Mouse (Mus musculus) hindbrain, postnatal 0 days (tissue): ENCODE measurements around the gene Lrrc34. TPM values are rescaled to one million over a fixed set of nuclear protein-coding genes. Genes with fewer than 3 reads are reported as not detected.

Source experiments
- ATAC-seq: fragments of 200-750 bp; cut with Nextera tagmentation; 2 replicates; pipeline ENCODE4 v1.8.0; 2017; ENCODE audit warnings: mild to moderate bottlenecking, moderate TSS enrichment, moderate library complexity
- DNase-seq: peaks from one replicate; pipeline ENCODE4 v3.0.0-alpha.2; 2015; ENCODE audit warnings: low spot score
- H3K27ac ChIP-seq: fragments of 300-500 bp; sonication (generic); 2 replicates; pipeline ENCODE4 v1.5.1; 2014; ENCODE audit warnings: mild to moderate bottlenecking
- H3K27me3 ChIP-seq: fragments of 300-500 bp; sonication (generic); 2 replicates; pipeline ENCODE4 v1.6.1; 2014; ENCODE audit warnings: low read length, mixed read lengths; ENCODE audit not compliant: insufficient read depth
- H3K36me3 ChIP-seq: fragments of 300-500 bp; sonication (generic); 2 replicates; pipeline ENCODE4 v1.6.1; 2014; ENCODE audit warnings: low read length, mixed read lengths; ENCODE audit not compliant: insufficient read depth
- H3K4me1 ChIP-seq: fragments of 300-500 bp; sonication (generic); 2 replicates; pipeline ENCODE4 v1.6.1; 2014; ENCODE audit warnings: antibody characterized with exemption, low read length, mixed read lengths; ENCODE audit not compliant: insufficient read depth
- H3K4me2 ChIP-seq: fragments of 300-500 bp; sonication (generic); 2 replicates; pipeline ENCODE4 v1.6.1; 2014; ENCODE audit warnings: low read depth, mild to moderate bottlenecking, low read length, moderate library complexity, mixed read lengths
- H3K4me3 ChIP-seq: fragments of 300-500 bp; sonication (generic); 2 replicates; pipeline ENCODE4 v1.5.1; 2014; ENCODE audit warnings: low read length
- H3K9ac ChIP-seq: fragments of 300-500 bp; sonication (generic); replicated peaks from 2 replicates; pipeline ENCODE4 v1.6.1; 2014; ENCODE audit warnings: mild to moderate bottlenecking, low read length, moderate library complexity, mixed read lengths
- H3K9me3 ChIP-seq: fragments of 300-500 bp; sonication (generic); 2 replicates; pipeline ENCODE4 v1.6.1; 2016; ENCODE audit warnings: low read length, mixed read lengths
- CTCF ChIP-seq: IDR thresholded peaks from 2 replicates; pipeline ENCODE4 v1.5.1; 2016; ENCODE audit warnings: antibody characterized with exemption, control low read depth, low read depth
- WGBS: fragments of 180-500 bp; shearing (Covaris S2); extraction: QIAGEN DNeasy Blood & Tissue Kit; methylation state at CpG from one replicate; pipeline ENCODE4 v1.1.7; 2014; 5-methylcytosine and 5-hydroxymethylcytosine counted together
- polyA plus RNA-seq: library from polyadenylated mRNA; unstranded; fragments of >200 nt; fragmentation: Nextera tagmentation; extraction: Ambion mirVana; gene quantifications from 2 replicates; pipeline ENCODE4 v1.2.1, GENCODE M21; 2015
- total RNA-seq: library from RNA; depleted of rRNA; stranded (reverse); fragments of >200 nt; gene quantifications from 2 replicates; pipeline ENCODE4 v1.2.3, GENCODE M21; 2014

Gene Lrrc34
- total and polyA plus RNA-seq, 2 experiments from 2014 or later = 1.4 to 1.5 TPM

DNA sequence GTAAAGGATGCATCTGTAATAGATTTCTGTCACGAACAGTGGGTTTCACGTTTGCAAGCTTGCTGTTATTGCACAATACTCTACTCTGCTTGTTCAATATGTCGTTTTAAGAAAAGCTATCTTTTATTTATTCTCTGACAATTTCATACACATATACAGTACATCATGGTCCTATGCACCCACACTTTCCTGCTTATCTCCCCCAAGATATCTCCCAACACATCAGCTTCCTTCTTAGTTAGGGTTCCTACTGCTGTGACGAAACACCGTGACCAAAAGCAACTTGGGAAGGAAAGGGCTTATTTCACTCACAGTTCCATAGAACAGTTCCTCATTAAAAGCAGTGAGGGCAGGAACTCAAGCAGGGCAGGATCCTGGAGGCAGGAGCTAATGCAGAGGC lies 8.3 kb upstream of the Lrrc34 start:
- no peak for ATAC-seq

DNA sequence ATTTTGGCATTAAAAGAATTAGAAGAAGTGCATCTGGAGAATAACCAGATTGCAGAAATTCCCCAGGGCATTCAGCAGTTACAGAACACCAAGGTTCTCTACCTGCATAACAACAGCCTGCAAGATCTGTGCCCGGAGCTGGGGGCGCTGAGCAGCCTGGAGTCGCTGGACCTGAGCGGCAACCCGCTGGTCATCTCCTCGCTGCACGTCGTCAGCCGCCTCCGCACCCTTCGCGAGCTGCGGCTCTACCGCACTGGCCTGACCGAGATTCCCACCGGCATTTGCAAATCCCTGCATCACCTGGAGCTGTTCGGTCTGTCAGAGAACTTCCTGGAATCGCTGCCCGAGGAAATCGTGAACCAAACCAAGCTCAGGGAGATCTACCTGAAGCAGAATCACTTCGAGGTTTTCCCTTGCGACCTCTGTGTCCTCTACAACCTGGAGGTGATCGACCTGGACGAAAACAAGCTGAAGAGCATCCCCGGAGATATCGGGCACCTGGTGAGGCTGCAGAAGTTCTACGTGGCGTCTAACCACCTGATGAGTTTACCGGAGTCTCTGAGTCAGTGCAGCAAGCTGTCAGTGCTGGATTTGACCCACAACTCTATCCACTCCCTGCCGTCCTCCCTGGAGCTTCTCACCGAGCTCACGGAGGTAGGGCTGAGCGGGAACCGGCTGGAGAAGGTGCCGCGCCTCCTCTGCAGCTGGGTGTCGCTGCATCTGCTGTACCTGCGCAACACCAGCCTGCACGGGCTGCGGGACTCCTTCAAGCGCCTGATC lies 2.6 kb upstream of the Lrrc34 start:
- H3K9ac ChIP-seq = peak overlapping the region; percentile 44; the same call in 1 of the 2 replicates

More for the DNA sequence above, 8.3 kb upstream of the Lrrc34 start:
- WGBS = 91% methylated on average over 5 of the region's 5 CpGs
- Histone ChIP-seq H3K9me3 (no peaks in the 10 kb centered on the region), H3K4me2 (no peak overlapping the region), H3K36me3 (no peaks in the 10 kb centered on the region), H3K4me3 (no peak overlapping the region), H3K9ac (no peak overlapping the region), H3K4me1 (no peaks in the 10 kb centered on the region), H3K27ac (no peak overlapping the region), H3K27me3 (no peaks in the 10 kb centered on the region)
- no peak for TF ChIP-seq CTCF
- no peak for DNase-seq

DNA sequence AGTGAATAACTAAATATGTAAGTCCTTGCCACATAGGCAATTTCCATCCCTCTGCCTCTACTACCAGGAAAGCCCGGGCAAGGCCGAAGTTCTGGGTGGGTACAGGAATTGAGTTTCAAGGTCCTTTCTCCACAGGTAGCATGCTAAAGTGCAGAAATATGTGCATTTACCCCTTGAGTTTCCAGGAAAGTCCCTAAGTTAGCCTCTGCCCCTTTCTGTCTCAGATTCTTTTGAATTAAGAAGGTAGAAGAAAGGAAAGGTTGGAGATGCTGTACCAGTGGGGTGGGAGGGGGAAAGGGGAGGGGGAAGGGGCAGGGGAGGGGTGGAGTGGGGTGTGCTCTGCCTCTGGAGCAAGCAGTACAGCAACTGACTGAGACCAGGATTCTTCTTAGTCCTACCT lies 797 bp upstream of the Lrrc34 start:
- Histone ChIP-seq H3K4me3 (no peak overlapping the region), H3K4me1 (0 out of 2 replicates have a peak, but pooled peaks cover 5% of the 10 kb centered on the region), H3K27ac (no peak overlapping the region), H3K27me3 (0 out of 2 replicates have a peak, but pooled peaks cover 3% of the 10 kb centered on the region), H3K4me2 (no peak overlapping the region), H3K36me3 (no peaks in the 10 kb centered on the region), H3K9ac (no peak overlapping the region), H3K9me3 (no peaks in the 10 kb centered on the region)
- ATAC-seq (no peak), DNase-seq (no peak)
- 95% methylated on average over 2 of the region's 2 CpGs for WGBS
- TF ChIP-seq CTCF = no peak

More for the DNA sequence above, 2.6 kb upstream of the Lrrc34 start:
- ATAC-seq (peak; percentile 77), DNase-seq (peak; percentile 56)
- Histone ChIP-seq H3K4me1 (0 out of 2 replicates have a peak, but pooled peaks cover 5% of the 10 kb centered on the region), H3K9me3 (no peaks in the 10 kb centered on the region), H3K36me3 (no peaks in the 10 kb centered on the region), H3K4me2 (peak overlapping the region; percentile 87), H3K4me3 (peak overlapping the region; percentile 45), H3K27me3 (0 out of 2 replicates have a peak, but pooled peaks cover 3% of the 10 kb centered on the region), H3K27ac (no peak overlapping the region)
- WGBS = under 1% methylated on average over 41 of the region's 41 CpGs
- TF ChIP-seq CTCF = peak; percentile 65

DNA sequence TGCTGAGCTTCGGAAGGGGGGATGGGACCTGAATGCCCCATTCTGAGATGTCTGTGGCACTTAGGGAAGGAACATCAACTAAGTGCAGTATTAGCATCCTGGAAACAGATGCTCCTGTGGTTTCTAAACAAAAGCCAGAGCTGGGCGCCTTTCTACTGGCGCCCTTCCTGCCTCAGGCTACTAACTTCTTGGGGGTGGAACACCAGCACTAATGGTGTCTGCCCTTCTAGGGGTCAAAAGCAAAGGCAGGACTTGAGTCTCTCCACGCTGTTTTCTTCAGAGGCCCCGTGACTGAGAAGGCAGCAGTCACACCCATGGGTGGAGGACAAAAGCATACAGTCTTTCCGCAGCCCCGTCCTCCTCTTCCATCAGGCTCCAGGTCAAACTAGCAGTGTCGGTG lies 908 bp downstream of the Lrrc34 start:
- Histone ChIP-seq H3K36me3 (no peaks in the 10 kb centered on the region), H3K9ac (no peak overlapping the region), H3K27me3 (0 out of 2 replicates have a peak, but pooled peaks cover 3% of the 10 kb centered on the region), H3K27ac (no peak overlapping the region), H3K9me3 (no peaks in the 10 kb centered on the region), H3K4me1 (0 out of 2 replicates have a peak, but pooled peaks cover 5% of the 10 kb centered on the region), H3K4me3 (no peak overlapping the region), H3K4me2 (0 out of 2 replicates have a peak overlapping the region, but pooled peaks have one; percentile 62)
- DNase-seq = no peak
- WGBS = 52% methylated on average over 8 of the region's 8 CpGs
- ATAC-seq = no peak
- TF ChIP-seq CTCF = no peak

DNA sequence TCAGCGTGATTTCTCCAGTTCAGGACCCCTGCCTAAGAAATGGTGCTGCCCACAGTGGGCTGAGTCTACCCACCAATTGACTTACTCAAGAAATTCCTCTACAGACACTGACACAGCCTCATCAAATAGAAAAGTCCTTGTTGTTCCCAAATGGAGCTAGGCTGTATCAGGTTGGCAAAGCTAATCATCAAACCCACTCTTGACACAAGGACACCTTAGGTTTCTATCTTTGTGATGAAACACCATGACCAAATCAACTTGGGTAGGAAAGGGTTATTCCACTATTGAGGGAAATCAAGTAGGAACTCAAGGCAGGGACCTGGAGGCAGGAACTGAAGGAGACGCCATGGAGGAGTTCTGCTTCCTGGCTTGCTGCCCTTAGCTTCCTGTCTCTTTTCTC lies 3.5 kb downstream of the Lrrc34 start, which contains the start of gene Lrriq4:
Lrriq4 (plus strand) TSS at position 301 of the 400 bp plus-strand sequence.
- H3K4me2 ChIP-seq = no peak within 1 kb of the TSS
- no peak for ATAC-seq
- no peak for DNase-seq
- no peaks in the 10 kb centered on the region for H3K36me3 ChIP-seq
- H3K9me3 ChIP-seq = no peaks in the 10 kb centered on the region
- no peak for TF ChIP-seq CTCF
- no peak within 1 kb of the TSS for H3K27ac ChIP-seq
- 69% methylated on average over 2 of the region's 2 CpGs for WGBS
- no peaks in the 10 kb centered on the region for H3K4me1 ChIP-seq
- H3K27me3 ChIP-seq = 0 out of 2 replicates have a peak, but pooled peaks cover 3% of the 10 kb centered on the region
- no peak within 1 kb of the TSS for H3K4me3 ChIP-seq
- H3K9ac ChIP-seq = no peak within 1 kb of the TSS

DNA sequence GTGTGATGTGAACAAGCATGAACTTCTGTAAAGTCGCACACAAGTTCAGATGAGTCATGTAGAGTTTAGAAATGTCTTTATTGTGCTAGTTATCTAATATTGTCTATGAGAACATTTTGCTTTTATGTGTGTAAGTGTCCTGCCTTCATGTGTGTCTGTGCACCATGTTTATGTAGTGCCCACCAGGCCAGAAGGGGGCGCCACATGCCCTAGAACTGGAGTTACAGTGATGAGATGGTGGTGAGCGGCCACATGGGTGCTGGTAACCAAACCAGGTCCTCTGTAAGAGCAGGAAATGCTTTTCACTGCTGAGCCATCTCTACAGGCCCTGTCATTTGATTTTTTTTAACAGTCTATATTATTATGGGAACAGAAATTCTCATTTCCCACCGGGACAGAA lies 12.0 kb downstream of the Lrrc34 start:
- Histone ChIP-seq H3K27me3 (no peaks in the 10 kb centered on the region), H3K9me3 (no peaks in the 10 kb centered on the region), H3K9ac (no peak overlapping the region), H3K4me1 (no peaks in the 10 kb centered on the region), H3K4me3 (no peak overlapping the region), H3K4me2 (no peak overlapping the region), H3K36me3 (no peaks in the 10 kb centered on the region), H3K27ac (no peak overlapping the region)
- WGBS = 85% methylated on average over 4 of the region's 4 CpGs
- DNase-seq (no peak), ATAC-seq (no peak)
- TF ChIP-seq CTCF = no peak

DNA sequence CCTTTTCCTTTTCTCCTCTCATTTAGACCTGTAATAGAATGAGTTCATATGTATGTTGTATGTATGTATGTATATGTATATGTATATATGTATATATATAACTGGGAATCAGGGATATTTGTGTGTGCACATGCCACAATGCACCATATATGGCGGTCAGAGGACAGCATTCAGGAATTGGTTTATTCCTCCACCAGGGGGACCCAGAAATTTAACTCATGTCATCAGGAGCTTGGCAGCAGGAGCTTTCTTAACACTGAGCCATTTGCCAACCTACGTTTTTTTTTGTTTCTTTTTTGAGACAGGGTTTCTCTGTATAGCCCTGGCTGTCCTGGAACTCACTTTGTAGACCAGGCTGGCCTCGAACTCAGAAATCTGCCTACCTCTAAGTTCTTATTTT lies 14.0 kb downstream of the Lrrc34 start:
- H3K27me3 ChIP-seq = no peaks in the 10 kb centered on the region
- H3K4me3 ChIP-seq = no peak overlapping the region
- no peaks in the 10 kb centered on the region for H3K9me3 ChIP-seq
- peak; percentile 13 for DNase-seq
- no peak overlapping the region for H3K9ac ChIP-seq
- 61% methylated on average over 3 of the region's 3 CpGs for WGBS
- H3K27ac ChIP-seq = no peak overlapping the region
- TF ChIP-seq CTCF = peak; percentile 40
- ATAC-seq = no peak
- no peaks in the 10 kb centered on the region for H3K36me3 ChIP-seq
- H3K4me1 ChIP-seq = no peaks in the 10 kb centered on the region
- no peak overlapping the region for H3K4me2 ChIP-seq
